Mouse (Mus musculus): ENCODE measurements around the gene Lsm3.
A peak's percentile ranks its signal among the peaks of the same experiment; 100 is the strongest.

Lsm3 gene

GRCm38 (mm10) chr6:91558565-91558964, 42.8 kb downstream of the Lsm3 start:
- DNase-seq = no peak

DNA sequence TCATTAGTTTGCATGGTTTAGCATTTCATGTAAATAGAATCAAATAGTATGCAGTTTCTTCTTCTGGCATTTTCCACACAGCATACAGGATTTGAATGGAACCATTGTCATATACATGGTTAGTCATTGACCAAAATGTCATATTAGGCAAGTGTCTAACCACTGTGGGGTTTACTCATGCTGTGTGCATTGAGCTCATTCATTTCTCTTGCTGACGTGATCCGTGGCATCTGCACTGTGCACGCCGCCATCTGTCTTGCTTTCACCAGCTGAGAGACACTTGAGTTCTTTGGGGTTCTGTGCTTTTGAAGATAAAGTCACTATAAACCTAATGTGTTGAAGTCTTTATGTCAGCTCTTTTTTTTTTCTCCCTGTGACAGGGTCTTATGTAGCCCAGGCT, 43.6 kb downstream of the Lsm3 start:
- DNase-seq = no peak

DNA sequence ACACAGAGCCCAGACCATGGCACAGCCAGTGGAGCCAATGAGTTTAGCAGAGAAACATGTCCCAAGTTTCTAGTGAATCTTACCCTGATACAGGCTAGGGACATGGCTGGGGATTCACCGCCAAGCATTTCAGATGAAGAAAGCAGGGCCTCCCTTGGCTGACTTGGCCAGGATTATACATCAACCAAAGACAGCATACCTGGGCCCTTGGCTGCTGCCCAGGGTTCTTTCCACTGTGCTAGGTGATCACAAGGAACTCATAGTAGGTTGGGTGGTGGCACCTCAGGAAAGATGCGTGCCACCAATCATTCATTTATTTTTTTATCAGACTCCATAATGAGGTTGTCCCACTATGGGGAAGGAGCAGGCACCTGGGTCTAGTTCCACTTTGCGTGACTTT, 44.5 kb downstream of the Lsm3 start:
- DNase-seq = peak; percentile 89 to 91

GRCm38 (mm10) chr6:91563031-91563430, 47.3 kb downstream of the Lsm3 start:
- peak; percentile 76 to 84 for DNase-seq

DNA sequence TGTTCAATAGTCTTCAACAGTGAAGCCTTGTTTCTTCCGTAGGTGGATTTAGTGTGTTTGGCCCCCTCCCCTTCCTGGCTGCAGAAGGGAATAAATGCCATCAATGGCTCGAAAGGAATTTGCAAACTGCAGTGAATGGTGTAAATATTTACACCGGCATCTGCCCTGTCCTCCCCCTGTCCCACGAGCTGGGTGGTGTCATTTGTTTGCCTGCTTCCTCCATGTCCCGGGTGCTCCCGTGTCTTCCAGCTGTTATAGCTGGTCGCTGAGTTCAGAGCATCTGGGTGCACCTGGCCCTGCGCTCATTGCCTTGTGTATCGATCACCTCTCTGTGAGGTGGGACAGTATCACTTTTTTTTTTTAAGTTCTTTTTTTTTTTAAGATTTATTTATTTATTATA, 50.7 kb downstream of the Lsm3 start:
- DNase-seq = no peak
